Mouse (Mus musculus) kidney, embryonic 14.5 days (tissue): Measurements from ENCODE around the gene Krtap1-3. TPM values are rescaled to one million over a fixed set of nuclear protein-coding genes. Genes with fewer than 3 reads are reported as not detected.

Source experiments
- ATAC-seq: fragments of 200-750 bp; cut with Nextera tagmentation; 2 replicates; pipeline ENCODE4 v1.8.0; 2017; ENCODE audit warnings: moderate number of reproducible peaks, mild to moderate bottlenecking, moderate TSS enrichment, moderate library complexity; ENCODE audit not compliant: low FRiP score, low TSS enrichment
- H3K27ac ChIP-seq: fragments of 300-500 bp; sonication (generic); 2 replicates; pipeline ENCODE4 v1.5.1; 2014; ENCODE audit warnings: low read depth, mild to moderate bottlenecking, low read length, moderate library complexity, mixed read lengths
- H3K27me3 ChIP-seq: fragments of 300-500 bp; sonication (generic); 2 replicates; pipeline ENCODE4 v1.6.1; 2014; ENCODE audit warnings: mild to moderate bottlenecking, low read length; ENCODE audit not compliant: control insufficient read depth, insufficient read depth
- H3K36me3 ChIP-seq: fragments of 300-500 bp; sonication (generic); 2 replicates; pipeline ENCODE4 v1.6.1; 2014; ENCODE audit warnings: low read length, mixed read lengths; ENCODE audit not compliant: control insufficient read depth, insufficient read depth
- H3K4me1 ChIP-seq: fragments of 300-500 bp; sonication (generic); 2 replicates; pipeline ENCODE4 v1.6.1; 2014; ENCODE audit warnings: low read length, mixed read lengths; ENCODE audit not compliant: control insufficient read depth, insufficient read depth
- H3K4me2 ChIP-seq: fragments of 300-500 bp; sonication (generic); replicated peaks from 2 replicates; pipeline ENCODE4 v1.6.1; 2014; ENCODE audit warnings: low read depth, mild to moderate bottlenecking, low read length
- H3K4me3 ChIP-seq: fragments of 300-500 bp; sonication (generic); 2 replicates; pipeline ENCODE4 v1.5.1; 2014; ENCODE audit warnings: mild to moderate bottlenecking, low read length
- H3K9ac ChIP-seq: fragments of 300-500 bp; sonication (generic); 2 replicates; pipeline ENCODE4 v1.6.1; 2014; ENCODE audit warnings: low read depth, mild to moderate bottlenecking, low read length, moderate library complexity
- H3K9me3 ChIP-seq: fragments of 300-500 bp; sonication (generic); 2 replicates; pipeline ENCODE4 v1.6.1; 2016; ENCODE audit warnings: low read length; ENCODE audit not compliant: control insufficient read depth
- WGBS: fragments of 180-500 bp; shearing (Covaris S2); extraction: QIAGEN DNeasy Blood & Tissue Kit; methylation state at CpG from one replicate; pipeline ENCODE4 v1.1.7; 2014; 5-methylcytosine and 5-hydroxymethylcytosine counted together
- polyA plus RNA-seq: library from polyadenylated mRNA; unstranded; fragments of >200 nt; fragmentation: Nextera tagmentation; extraction: Ambion mirVana; gene quantifications from 2 replicates; pipeline ENCODE4 v1.2.1, GENCODE M21; 2014

Krtap1-3 gene
- not detected in 2 replicates for polyA plus RNA-seq

- Histone ChIP-seq H3K36me3 (no peaks in the 10 kb centered on the region), H3K9me3 (no peaks in the 10 kb centered on the region), H3K9ac (no peak within 1 kb of the TSS), H3K27me3 (no peaks in the 10 kb centered on the region), H3K4me2 (no peak within 1 kb of the TSS), H3K4me1 (no peaks in the 10 kb centered on the region), H3K27ac (no peak within 1 kb of the TSS), H3K4me3 (no peak within 1 kb of the TSS)
- WGBS: 92% methylated on average over 6 of the region's 6 CpGs
- ATAC-seq: no peak
Observed at GRCm38 (mm10) chr11:99590981-99591380, at the start of gene Krtap1-3. Gene Krtap1-3 (minus strand): TSS chr11:99591339.

GRCm38 (mm10) chr11:99640926-99641325 lies 49.8 kb upstream of the Krtap1-3 start:
- no peak overlapping the region for H3K4me2 ChIP-seq
- no peaks in the 10 kb centered on the region for H3K4me1 ChIP-seq
- H3K27ac ChIP-seq: no peak overlapping the region
- no peaks in the 10 kb centered on the region for H3K9me3 ChIP-seq
- H3K36me3 ChIP-seq: no peaks in the 10 kb centered on the region
- no peak for ATAC-seq
- H3K9ac ChIP-seq: no peak overlapping the region
- H3K4me3 ChIP-seq: no peak overlapping the region
- WGBS: 45% methylated on average over 1 of the region's 1 CpGs
- H3K27me3 ChIP-seq: no peaks in the 10 kb centered on the region

- no peak for ATAC-seq
- no peak overlapping the region for H3K4me3 ChIP-seq
- no peak overlapping the region for H3K27ac ChIP-seq
- WGBS: 78% methylated on average over 1 of the region's 1 CpGs
- no peaks in the 10 kb centered on the region for H3K4me1 ChIP-seq
- H3K27me3 ChIP-seq: no peaks in the 10 kb centered on the region
- no peak overlapping the region for H3K9ac ChIP-seq
- H3K36me3 ChIP-seq: no peaks in the 10 kb centered on the region
- H3K9me3 ChIP-seq: no peaks in the 10 kb centered on the region
- no peak overlapping the region for H3K4me2 ChIP-seq
Observed at GRCm38 (mm10) chr11:99637086-99637485, 45.9 kb upstream of the Krtap1-3 start.

GRCm38 (mm10) chr11:99634653-99635134 lies 43.6 kb upstream of the Krtap1-3 start, which contains the start of gene Krtap4-2:
Gene Krtap4-2 (minus strand): TSS chr11:99635084.
- no peak within 1 kb of the TSS for H3K4me2 ChIP-seq
- H3K4me1 ChIP-seq: no peaks in the 10 kb centered on the region
- no peaks in the 10 kb centered on the region for H3K36me3 ChIP-seq
- WGBS: 25% methylated on average over 8 of the region's 8 CpGs
- H3K27ac ChIP-seq: no peak within 1 kb of the TSS
- no peaks in the 10 kb centered on the region for H3K27me3 ChIP-seq
- no peak within 1 kb of the TSS for H3K4me3 ChIP-seq
- no peak within 1 kb of the TSS for H3K9ac ChIP-seq
- no peak for ATAC-seq
- no peaks in the 10 kb centered on the region for H3K9me3 ChIP-seq

- H3K9ac ChIP-seq: no peak overlapping the region
- WGBS: 61% methylated on average over 2 of the region's 2 CpGs
- no peak for ATAC-seq
- no peaks in the 10 kb centered on the region for H3K9me3 ChIP-seq
- H3K4me1 ChIP-seq: no peaks in the 10 kb centered on the region
- no peak overlapping the region for H3K4me3 ChIP-seq
- H3K36me3 ChIP-seq: no peaks in the 10 kb centered on the region
- H3K4me2 ChIP-seq: no peak overlapping the region
- H3K27me3 ChIP-seq: no peaks in the 10 kb centered on the region
- H3K27ac ChIP-seq: no peak overlapping the region
Observed at GRCm38 (mm10) chr11:99633293-99633692, 42.2 kb upstream of the Krtap1-3 start.

- 71% methylated on average over 3 of the region's 3 CpGs for WGBS
- Histone ChIP-seq H3K36me3 (no peaks in the 10 kb centered on the region), H3K27ac (no peak overlapping the region), H3K4me2 (no peak overlapping the region), H3K4me1 (no peaks in the 10 kb centered on the region), H3K27me3 (no peaks in the 10 kb centered on the region), H3K9ac (no peak overlapping the region), H3K9me3 (no peaks in the 10 kb centered on the region), H3K4me3 (no peak overlapping the region)
- no peak for ATAC-seq
Observed at GRCm38 (mm10) chr11:99630890-99631289, 39.8 kb upstream of the Krtap1-3 start.

GRCm38 (mm10) chr11:99628138-99628537 lies 37.0 kb upstream of the Krtap1-3 start, which contains the start of gene Krtap4-1:
Gene Krtap4-1 (minus strand): TSS chr11:99628238.
- 87% methylated on average over 4 of the region's 4 CpGs for WGBS

GRCm38 (mm10) chr11:99620335-99620734 lies 29.2 kb upstream of the Krtap1-3 start, which contains the start of gene Gm11562:
Gene Gm11562 (minus strand): TSS chr11:99620435.
- H3K27me3 ChIP-seq: no peaks in the 10 kb centered on the region
- no peak within 1 kb of the TSS for H3K27ac ChIP-seq
- H3K4me1 ChIP-seq: no peaks in the 10 kb centered on the region
- WGBS: 77% methylated on average over 2 of the region's 2 CpGs
- H3K9ac ChIP-seq: no peak within 1 kb of the TSS
- ATAC-seq: no peak
- H3K4me2 ChIP-seq: no peak within 1 kb of the TSS
- H3K36me3 ChIP-seq: no peaks in the 10 kb centered on the region
- no peaks in the 10 kb centered on the region for H3K9me3 ChIP-seq
- no peak within 1 kb of the TSS for H3K4me3 ChIP-seq

More at GRCm38 (mm10) chr11:99628138-99628537, 37.0 kb upstream of the Krtap1-3 start, which contains the start of gene Krtap4-1:
- Histone ChIP-seq H3K4me3 (no peak within 1 kb of the TSS), H3K4me1 (no peaks in the 10 kb centered on the region), H3K27me3 (no peaks in the 10 kb centered on the region), H3K36me3 (no peaks in the 10 kb centered on the region), H3K9me3 (no peaks in the 10 kb centered on the region), H3K27ac (no peak within 1 kb of the TSS), H3K4me2 (no peak within 1 kb of the TSS), H3K9ac (no peak within 1 kb of the TSS)
- no peak for ATAC-seq

GRCm38 (mm10) chr11:99614796-99615363 lies 23.7 kb upstream of the Krtap1-3 start, which contains the start of gene Krtap2-4:
Gene Krtap2-4 (minus strand): TSS chr11:99614846.
- H3K36me3 ChIP-seq: no peaks in the 10 kb centered on the region
- H3K9ac ChIP-seq: no peak within 1 kb of the TSS
- H3K27ac ChIP-seq: no peak within 1 kb of the TSS
- H3K4me2 ChIP-seq: no peak within 1 kb of the TSS
- no peak for ATAC-seq
- no peak within 1 kb of the TSS for H3K4me3 ChIP-seq
- 70% methylated on average over 3 of the region's 3 CpGs for WGBS
- H3K27me3 ChIP-seq: no peaks in the 10 kb centered on the region
- no peaks in the 10 kb centered on the region for H3K4me1 ChIP-seq
- no peaks in the 10 kb centered on the region for H3K9me3 ChIP-seq
